Mouse (Mus musculus) stomach, adult 2 months (tissue): ENCODE results near the gene Rabepk. TPM values are rescaled to one million over a fixed set of nuclear protein-coding genes. Genes with fewer than 3 reads are reported as not detected.

Source experiments
- polyA plus RNA-seq: library from polyadenylated mRNA; depleted of rRNA; stranded (reverse); fragments of >200 nt; gene quantifications from 2 replicates; pipeline ENCODE4 v1.2.3, GENCODE M21; 2012; rRNA removed

The Rabepk gene
- polyA plus RNA-seq, result 12.7 and 16.2 TPM in 2 replicates

GRCm38 (mm10) chr2:34799357-34800256, at the start of gene Rabepk:
Gene Rabepk (minus strand): TSS chr2:34799912.

GRCm38 (mm10) chr2:34832766-34833457, 33.2 kb upstream of the Rabepk start, which contains the start of gene Gm34653:
Gene Gm34653 (plus strand): TSS chr2:34833007.

GRCm38 (mm10) chr2:34825827-34826459, 26.2 kb upstream of the Rabepk start, which contains the start of gene Fbxw2:
Gene Fbxw2 (minus strand): TSS chr2:34826311.

GRCm38 (mm10) chr2:34771368-34772226, 28.1 kb downstream of the Rabepk start, which contains the start of gene Hspa5:
Gene Hspa5 (plus strand): TSS chr2:34771970.

GRCm38 (mm10) chr2:34754551-34755358, 45.0 kb downstream of the Rabepk start, which contains the start of gene Gapvd1:
Gene Gapvd1 (minus strand): TSS chr2:34755232.

Other genes with a start within 250 kb of the Rabepk start
- 4.2 and 4.5 TPM in 2 replicates for gene Gapvd1, start 44.7 kb downstream of the Rabepk start, polyA plus RNA-seq
- gene Hspa5, start 27.9 kb downstream of the Rabepk start, polyA plus RNA-seq, result 387 and 439 TPM in 2 replicates
- 10.6 and 11.7 TPM in 2 replicates for gene Fbxw2, start 26.4 kb upstream of the Rabepk start, polyA plus RNA-seq
- gene Gm34653, start 33.1 kb upstream of the Rabepk start, polyA plus RNA-seq, result not detected in 2 replicates
- gene Cutal, start 74.5 kb upstream of the Rabepk start, polyA plus RNA-seq, result 6.6 and 10.9 TPM in 2 replicates
- gene Psmd5, start 75.1 kb upstream of the Rabepk start, polyA plus RNA-seq, result 2.6 and 2.7 TPM in 2 replicates
- gene Phf19, start 114.1 kb upstream of the Rabepk start, polyA plus RNA-seq, result 0.53 and 0.58 TPM in 2 replicates
- 1.3 and 1.6 TPM in 2 replicates for gene Traf1, start 161.9 kb upstream of the Rabepk start, polyA plus RNA-seq